Mouse (Mus musculus) heart, adult 2 months (tissue): ENCODE data around the gene Sgta. TPM values are rescaled to one million over a fixed set of nuclear protein-coding genes. Genes with fewer than 3 reads are reported as not detected.
A peak's percentile ranks its signal among the peaks of the same experiment; 100 is the strongest.

ENCODE experiments used
- DNase-seq, 2 experiments: peaks; one replicate each; pipeline ENCODE4 v3.0.0; 2021
- H3K27ac ChIP-seq: fragments of 200-600 bp; 2 replicates; pipeline ENCODE4 v1.8.1; 2022
- H3K27me3 ChIP-seq: fragments of 200-500 bp; 2 replicates; pipeline ENCODE4 v1.6.1; 2012; ENCODE audit warnings: mild to moderate bottlenecking, low read length, inconsistent platforms, mixed read lengths; ENCODE audit not compliant: control insufficient read depth, insufficient read depth
- H3K36me3 ChIP-seq: fragments of 200-500 bp; 2 replicates; pipeline ENCODE4 v1.6.1; 2012; ENCODE audit warnings: low read length, inconsistent platforms; ENCODE audit not compliant: control insufficient read depth, insufficient read depth
- H3K4me1 ChIP-seq: fragments of 200-500 bp; 2 replicates; pipeline ENCODE4 v1.6.1; 2011; ENCODE audit warnings: low read length; ENCODE audit not compliant: control insufficient read depth, insufficient read depth
- H3K4me3 ChIP-seq: fragments of 200-600 bp; 2 replicates; pipeline ENCODE4 v1.8.1; 2022
- H3K79me2 ChIP-seq: fragments of 200-500 bp; replicated peaks from 2 replicates; pipeline ENCODE4 v1.6.1; 2012; ENCODE audit warnings: mild to moderate bottlenecking, inconsistent platforms, low read length, moderate library complexity, mixed read lengths; ENCODE audit not compliant: control insufficient read depth, insufficient read depth
- H3K9ac ChIP-seq: fragments of 200-500 bp; 2 replicates; pipeline ENCODE4 v1.6.1; 2012; ENCODE audit warnings: low read depth, mild to moderate bottlenecking, control low read depth, inconsistent platforms, low read length, mixed read lengths
- CTCF ChIP-seq: fragments of 200-600 bp; IDR thresholded peaks from 2 replicates; pipeline ENCODE4 v1.8.1; 2022; ENCODE audit warnings: antibody characterized with exemption, mild to moderate bottlenecking, moderate library complexity
- EP300 ChIP-seq: fragments of 200-500 bp; IDR thresholded peaks from 2 replicates; pipeline ENCODE4 v1.6.1; 2011; ENCODE audit warnings: low read depth, low read length, control low read depth; ENCODE audit not compliant: insufficient read depth
- POLR2A ChIP-seq: fragments of 200-500 bp; IDR thresholded peaks from 2 replicates; pipeline ENCODE4 v1.6.1; 2011; ENCODE audit warnings: mild to moderate bottlenecking, low read depth, low read length, control low read depth; ENCODE audit not compliant: insufficient read depth
- WGBS: fragments of 180-500 bp; shearing (Covaris S2); methylation state at CpG from one replicate; pipeline ENCODE4 v1.1.7; 2018; 5-methylcytosine and 5-hydroxymethylcytosine counted together
- intact Hi-C: fragments of 180-260 bp; cut with DNase I; formaldehyde crosslinking; loops from one replicate; pipeline ENCODE4 v1.15.1; 2025
- polyA plus RNA-seq: library from polyadenylated mRNA; depleted of rRNA; stranded (reverse); fragments of >200 nt; gene quantifications from 2 replicates; pipeline ENCODE4 v1.2.3, GENCODE M21; 2012
- total RNA-seq, 2 experiments: library from RNA; stranded (reverse); gene quantifications; 2 replicates each; pipeline ENCODE4 v1.2.3; 2021

Sgta gene
- total and polyA plus RNA-seq, 3 experiments, result 84.5 to 158 (median 90.1) TPM

- peaks cover 6% of the 10 kb centered on the region; the same call in 1 of the 2 replicates for H3K27me3 ChIP-seq
- intact Hi-C loops, result no loop called here
- no peak overlapping the region for H3K4me3 ChIP-seq
- no peak overlapping the region for H3K27ac ChIP-seq
- DNase-seq, result no peak
- WGBS, result 7% methylated on average over 24 of the region's 43 CpGs
- H3K4me1 ChIP-seq, result peaks cover 2% of the 10 kb centered on the region; the same call in 1 of the 2 replicates
- H3K79me2 ChIP-seq, result no peaks in the 10 kb centered on the region
- H3K36me3 ChIP-seq, result no peaks in the 10 kb centered on the region
- TF ChIP-seq CTCF (no peak), POLR2A (no peak), EP300 (no peak)
- no peak overlapping the region for H3K9ac ChIP-seq
Measured at GRCm38 (mm10) chr10:81025047-81025621, 34.8 kb downstream of the Sgta start.

GRCm38 (mm10) chr10:81024346-81024937 lies 35.5 kb downstream of the Sgta start:
- Histone ChIP-seq H3K36me3 (no peaks in the 10 kb centered on the region), H3K79me2 (no peaks in the 10 kb centered on the region), H3K9ac (no peak overlapping the region), H3K27ac (no peak overlapping the region), H3K4me3 (no peak overlapping the region), H3K4me1 (peaks cover 2% of the 10 kb centered on the region; the same call in 1 of the 2 replicates), H3K27me3 (peaks cover 6% of the 10 kb centered on the region; the same call in 1 of the 2 replicates)
- intact Hi-C loops, result no loop called here
- 68% methylated on average over 5 of the region's 5 CpGs for WGBS
- no peak for DNase-seq
- no peak for TF ChIP-seq POLR2A
- no peak for TF ChIP-seq CTCF
- TF ChIP-seq EP300, result no peak

GRCm38 (mm10) chr10:81022744-81023143 lies 37.2 kb downstream of the Sgta start:
- no peaks in the 10 kb centered on the region for H3K79me2 ChIP-seq
- H3K27ac ChIP-seq, result no peak overlapping the region
- no peak for DNase-seq
- WGBS, result 60% methylated on average over 8 of the region's 8 CpGs
- peaks cover 2% of the 10 kb centered on the region; the same call in 1 of the 2 replicates for H3K4me1 ChIP-seq
- no peak overlapping the region for H3K4me3 ChIP-seq
- no peaks in the 10 kb centered on the region for H3K36me3 ChIP-seq
- intact Hi-C loops, result no loop called here
- H3K9ac ChIP-seq, result no peak overlapping the region
- TF ChIP-seq POLR2A (no peak), CTCF (0 out of 2 replicates have a peak, but pooled peaks have one; percentile 23)
- peaks cover 6% of the 10 kb centered on the region; the same call in 1 of the 2 replicates for H3K27me3 ChIP-seq

- no peaks in the 10 kb centered on the region for H3K4me1 ChIP-seq
- H3K36me3 ChIP-seq, result no peaks in the 10 kb centered on the region
- no peak overlapping the region for H3K27ac ChIP-seq
- no peak overlapping the region for H3K4me3 ChIP-seq
- TF ChIP-seq POLR2A, result no peak
- no peak for TF ChIP-seq EP300
- TF ChIP-seq CTCF, result no peak
- DNase-seq, result no peak
- WGBS, result 5% methylated on average over 26 of the region's 26 CpGs
- peaks cover 6% of the 10 kb centered on the region; the same call in 1 of the 2 replicates for H3K27me3 ChIP-seq
- H3K79me2 ChIP-seq, result no peaks in the 10 kb centered on the region
- intact Hi-C loops, result no loop called here
- H3K9ac ChIP-seq, result no peak overlapping the region
Measured at GRCm38 (mm10) chr10:81021547-81022110, 38.4 kb downstream of the Sgta start.

DNA sequence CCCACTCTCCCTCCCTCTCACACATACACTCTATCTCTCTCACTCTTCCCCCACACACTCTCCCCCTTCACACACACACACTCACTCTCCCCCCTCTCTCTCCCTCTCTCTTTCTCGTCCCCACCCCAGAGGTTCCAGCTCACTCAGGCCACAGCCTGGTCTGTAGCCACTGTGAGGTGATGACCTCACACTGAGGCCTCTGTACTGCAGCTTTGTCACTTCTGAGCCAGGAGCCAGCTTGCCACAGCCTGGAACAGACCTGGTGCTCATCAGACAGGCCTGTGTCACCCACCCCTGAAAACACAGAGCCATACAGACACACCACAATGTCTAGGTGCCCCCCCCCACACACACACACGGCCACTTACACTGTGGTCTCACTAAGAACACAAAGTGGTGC lies 39.8 kb downstream of the Sgta start:
- no peaks in the 10 kb centered on the region for H3K4me1 ChIP-seq
- no peaks in the 10 kb centered on the region for H3K36me3 ChIP-seq
- intact Hi-C loops, result no loop called here
- no peaks in the 10 kb centered on the region for H3K79me2 ChIP-seq
- WGBS, result 47% methylated on average over 2 of the region's 2 CpGs
- H3K27ac ChIP-seq, result no peak overlapping the region
- no peak overlapping the region for H3K4me3 ChIP-seq
- no peak for TF ChIP-seq POLR2A
- TF ChIP-seq EP300, result no peak
- TF ChIP-seq CTCF, result no peak
- no peak overlapping the region for H3K9ac ChIP-seq
- no peak for DNase-seq
- peaks cover 6% of the 10 kb centered on the region; the same call in 1 of the 2 replicates for H3K27me3 ChIP-seq

- Histone ChIP-seq H3K4me1 (no peaks in the 10 kb centered on the region), H3K4me3 (no peak overlapping the region), H3K27ac (no peak overlapping the region), H3K9ac (no peak overlapping the region), H3K79me2 (no peaks in the 10 kb centered on the region), H3K27me3 (peaks cover 3% of the 10 kb centered on the region; the same call in 1 of the 2 replicates), H3K36me3 (no peaks in the 10 kb centered on the region)
- no peak for TF ChIP-seq CTCF
- TF ChIP-seq EP300, result no peak
- TF ChIP-seq POLR2A, result no peak
- no peak for DNase-seq
- intact Hi-C loops, result loop anchor here (5.0 kb wide), 1 partner anchor 153 kb away; no protein-coding TSS in a partner anchor
- 72% methylated on average over 6 of the region's 6 CpGs for WGBS
Measured at GRCm38 (mm10) chr10:81019687-81020086, 40.3 kb downstream of the Sgta start.
